Mouse (Mus musculus) embryo, embryonic 11 days (tissue): ENCODE data around the gene Mmd2.
A peak's percentile ranks its signal among the peaks of the same experiment; 100 is the strongest.

Experiments used
- DNase-seq: peaks from one replicate; pipeline ENCODE4 v3.0.0-alpha.2; 2015

The Mmd2 gene

DNA sequence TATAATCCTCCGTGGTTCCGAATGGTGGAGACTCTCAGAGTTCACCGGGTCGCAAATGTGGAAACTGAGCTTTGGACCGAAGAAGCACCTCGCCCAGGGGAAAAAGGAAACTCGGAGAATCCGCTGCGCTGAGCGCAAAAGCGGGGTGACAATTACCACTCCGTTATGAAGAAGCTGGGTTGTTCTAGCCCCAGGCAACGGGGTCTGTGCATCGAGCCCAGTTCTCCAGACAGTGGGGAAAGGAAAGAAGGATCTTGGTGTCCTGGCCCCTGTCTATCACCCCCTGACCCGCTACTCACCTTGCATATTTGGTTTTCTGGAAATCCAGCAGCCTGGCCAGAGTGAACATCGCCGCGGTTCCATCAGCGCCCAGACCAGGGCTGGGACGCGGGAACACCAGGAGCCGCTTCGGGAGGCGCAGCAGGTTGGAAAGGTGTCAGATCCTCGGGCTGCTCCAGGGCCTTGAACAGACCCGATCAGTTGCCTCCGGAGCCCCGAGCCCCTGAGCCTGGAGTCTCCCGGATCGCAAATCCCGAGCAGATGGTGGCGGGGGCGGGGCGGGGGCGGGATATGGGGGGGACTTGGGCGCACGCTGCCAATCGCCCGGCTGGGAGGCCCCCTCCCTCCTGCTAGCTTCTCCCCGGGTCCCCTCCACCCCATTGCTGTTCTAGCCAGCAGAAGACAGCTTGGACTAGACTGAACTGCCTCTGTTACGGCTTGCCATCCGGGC lies at the start of gene Mmd2:
Gene Mmd2 (minus strand): TSS at position 542 of the 730 bp plus-strand sequence.
- peak; percentile 54 for DNase-seq

DNA sequence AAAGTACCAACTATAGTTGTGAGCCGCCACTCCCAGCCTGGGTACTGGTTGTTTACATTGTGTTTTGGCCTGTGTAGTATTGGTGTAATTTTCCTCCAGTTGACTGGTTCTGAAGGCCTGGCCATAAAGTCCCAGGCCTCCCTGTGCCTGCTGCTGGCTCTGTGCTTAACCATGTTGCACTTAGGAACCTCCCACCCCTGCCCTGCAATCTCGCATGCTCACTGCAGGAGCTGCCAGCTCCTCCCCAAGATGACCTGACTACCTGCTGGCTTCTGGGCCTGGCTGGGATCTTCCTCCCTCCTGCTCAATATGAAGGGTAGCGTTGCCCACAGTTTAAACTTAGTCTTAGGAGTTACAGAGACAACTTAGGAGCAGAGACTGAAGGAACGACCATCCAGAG lies 43.7 kb upstream of the Mmd2 start:
- no peak for DNase-seq

DNA sequence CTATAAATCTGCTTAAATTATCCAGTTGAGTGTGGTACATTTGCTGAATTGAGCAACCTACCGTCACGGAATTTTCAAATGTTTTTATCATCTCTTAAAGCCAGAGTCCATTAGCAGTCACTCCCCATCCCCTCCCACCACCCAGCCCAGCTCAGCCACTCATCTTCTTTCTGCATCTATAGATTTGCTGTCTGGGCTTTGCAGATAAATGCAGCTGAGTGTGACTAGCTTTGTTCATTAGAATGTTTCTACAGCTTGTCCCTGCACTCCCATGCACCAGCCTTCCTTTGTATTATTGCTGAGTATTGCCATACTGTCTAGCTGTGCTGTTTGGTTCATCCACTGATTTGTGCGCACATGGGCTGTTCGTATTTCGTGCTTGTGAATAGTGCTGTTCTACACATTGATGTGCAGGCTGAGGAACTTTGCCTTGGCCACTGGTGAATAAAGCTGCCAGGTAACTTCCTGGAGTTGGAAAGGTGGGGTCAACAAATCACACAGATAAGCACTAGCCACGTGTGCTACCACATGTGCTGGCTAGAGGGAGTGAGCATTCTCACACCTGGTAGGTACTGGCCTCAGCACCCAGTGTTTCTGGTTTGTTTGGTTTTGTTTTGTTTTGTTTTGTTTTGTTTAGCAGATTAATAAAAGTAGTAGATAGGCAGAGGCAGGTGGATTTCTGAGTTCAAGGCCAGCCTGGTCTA lies 42.3 kb upstream of the Mmd2 start:
- no peak for DNase-seq

DNA sequence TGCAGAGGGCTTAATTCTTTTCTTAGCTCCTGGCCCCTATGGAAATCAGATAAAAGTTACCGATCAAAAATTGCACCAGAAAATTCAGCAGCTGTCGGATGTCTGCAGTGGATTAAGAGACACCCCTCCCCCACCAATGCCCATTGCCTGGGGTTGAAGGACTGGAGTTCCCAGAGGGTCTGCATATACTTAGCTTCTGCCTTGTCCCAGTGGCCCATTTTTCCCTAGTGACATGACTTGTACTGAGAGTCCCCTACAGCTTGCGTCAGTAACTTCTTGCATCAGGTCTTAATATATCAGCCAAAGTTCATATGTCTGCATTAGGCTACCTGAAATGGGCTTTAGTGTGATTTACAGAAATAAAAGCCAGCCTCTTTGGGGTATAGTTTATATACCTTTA lies 41.8 kb upstream of the Mmd2 start:
- DNase-seq, result peak; percentile 38

DNA sequence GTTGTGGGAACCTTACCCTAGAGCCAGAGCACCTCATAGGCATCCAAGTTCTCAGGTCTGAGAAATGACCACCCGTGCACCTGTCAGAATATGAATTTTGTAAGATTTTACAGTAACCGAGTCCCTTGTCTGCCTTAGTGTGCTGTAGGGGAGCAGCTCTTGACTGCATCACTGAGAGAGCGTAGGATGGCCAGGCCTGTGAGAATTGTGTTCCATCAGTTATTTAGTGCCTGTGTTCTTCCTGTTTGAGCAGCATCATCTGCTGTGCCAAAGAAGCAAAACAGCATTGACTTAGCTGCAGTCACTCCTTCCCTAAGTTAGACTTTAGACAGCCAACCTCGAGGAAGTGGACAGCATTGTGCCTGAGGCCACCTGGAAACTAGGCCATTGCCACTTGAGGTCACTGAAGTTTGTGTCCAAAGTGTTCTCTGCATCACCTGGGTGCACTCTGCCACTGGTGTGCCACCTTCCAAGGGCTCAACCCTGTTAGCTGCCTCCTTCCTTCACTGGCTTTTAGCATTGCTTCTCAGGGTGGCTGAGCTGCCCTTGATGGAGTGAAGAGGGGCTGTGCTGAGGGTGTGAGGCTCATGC lies 41.0 kb upstream of the Mmd2 start:
- DNase-seq, result no peak

DNA sequence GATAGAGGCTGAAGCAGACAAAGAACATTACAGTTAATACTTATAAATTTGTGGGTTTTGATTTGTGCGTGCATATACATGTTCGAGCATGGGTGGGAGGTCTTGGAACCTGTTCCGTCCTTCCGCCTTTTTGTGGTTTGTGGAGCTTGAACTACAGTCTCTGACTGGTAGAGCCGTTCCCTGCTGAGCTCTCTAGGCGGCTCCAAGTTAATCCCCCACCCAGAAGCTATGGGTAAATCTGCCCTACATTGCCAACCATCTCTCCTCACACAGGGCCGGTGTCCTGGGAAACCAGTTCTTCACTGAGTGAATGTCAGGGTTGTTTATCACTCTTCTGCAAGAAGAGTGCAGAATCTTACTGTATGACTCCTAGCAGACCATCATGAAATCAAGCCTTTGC lies 39.6 kb upstream of the Mmd2 start:
- DNase-seq, result no peak

DNA sequence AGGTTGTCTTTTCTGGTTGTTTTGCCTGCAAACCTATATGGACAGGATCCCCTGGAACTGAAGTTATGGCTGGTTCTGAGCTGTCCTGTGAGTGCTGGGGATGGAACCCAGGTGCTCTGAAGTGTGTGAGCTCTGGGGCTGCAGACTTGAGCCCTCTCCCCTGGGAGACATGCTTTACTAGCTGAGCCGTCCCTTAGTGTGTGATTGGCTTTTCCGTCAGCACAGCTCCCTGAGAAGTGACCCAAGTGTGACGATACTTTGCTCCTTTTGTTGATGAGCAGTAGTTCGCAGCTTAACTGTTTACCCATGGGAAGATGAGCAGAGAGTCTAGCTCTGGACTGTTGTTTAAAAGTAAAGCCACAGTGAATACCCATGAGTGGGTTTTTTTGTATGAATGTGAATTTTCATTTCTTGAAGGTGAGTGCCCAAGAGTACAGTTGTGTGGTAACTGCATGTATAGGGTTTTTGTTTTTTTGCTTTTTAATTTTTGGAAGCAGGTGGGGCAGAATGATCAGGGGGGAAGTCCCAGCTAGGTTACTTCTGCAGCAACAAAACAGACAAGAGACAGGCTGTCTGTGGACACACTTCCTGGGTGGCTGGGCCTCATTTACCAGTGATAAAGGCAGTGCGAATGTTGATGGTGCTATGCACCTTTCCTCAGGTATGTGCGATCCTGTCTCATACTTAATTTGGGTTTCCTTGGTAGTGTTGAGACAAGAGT lies 32.9 kb upstream of the Mmd2 start:
- no peak for DNase-seq

DNA sequence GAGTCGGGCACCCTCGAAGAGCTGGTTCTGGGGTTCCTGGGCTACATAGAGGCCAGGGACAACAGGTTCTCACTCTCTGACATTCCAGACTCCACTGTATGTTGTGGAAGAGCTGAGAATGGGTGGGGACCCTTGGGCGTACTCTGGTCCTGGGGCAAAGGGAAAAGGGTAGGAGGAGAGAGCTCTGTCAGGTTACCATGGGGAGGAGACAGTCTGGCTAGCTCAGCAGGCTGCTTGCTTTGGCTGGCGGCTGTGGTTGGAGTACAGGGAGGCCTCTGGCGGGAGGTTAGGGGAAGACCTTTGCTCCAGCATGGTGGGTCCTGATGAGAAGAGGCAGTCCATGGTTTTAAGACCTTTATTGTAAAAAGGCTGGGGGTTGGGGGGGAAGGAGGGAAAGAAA lies 31.5 kb upstream of the Mmd2 start:
- DNase-seq, result no peak

DNA sequence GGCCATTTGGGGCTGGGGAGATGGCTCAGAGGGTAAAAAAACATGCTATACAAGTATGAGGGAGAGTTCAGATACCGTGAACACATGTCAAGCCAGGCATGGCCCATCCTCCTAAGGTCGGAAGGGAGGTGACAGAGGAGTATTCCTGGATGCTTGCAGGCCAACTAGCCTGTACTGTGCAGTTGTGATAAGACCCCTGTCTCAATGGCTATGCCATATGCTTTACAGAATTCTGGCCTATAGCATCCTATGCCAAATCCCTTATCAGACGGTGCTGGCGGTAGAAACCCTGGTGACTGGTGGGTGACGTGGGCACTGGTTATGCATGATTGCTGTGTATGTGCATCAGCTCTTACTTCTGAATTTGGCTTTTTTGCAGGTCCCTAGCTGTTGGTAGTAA lies 29.2 kb upstream of the Mmd2 start:
- DNase-seq, result no peak

DNA sequence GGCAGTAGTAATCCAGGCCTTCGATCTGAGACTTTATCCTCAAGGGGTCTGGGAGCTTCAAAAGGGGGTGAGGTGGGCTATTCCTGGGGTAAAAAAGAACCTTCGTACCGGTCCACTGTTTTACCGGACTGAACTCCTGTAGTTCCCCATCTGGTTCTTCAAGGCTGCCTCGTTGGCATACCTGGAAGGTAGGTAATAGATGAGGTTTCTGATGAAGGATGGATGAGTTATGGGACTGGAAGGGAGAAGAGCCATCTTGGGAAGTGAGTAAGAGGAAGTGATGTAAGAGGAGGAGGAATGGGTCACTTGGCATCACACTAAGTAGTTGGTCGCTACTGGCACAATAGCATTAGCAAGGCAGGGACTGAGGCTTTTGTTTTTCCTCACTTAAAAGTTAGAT lies 21.6 kb upstream of the Mmd2 start:
- no peak for DNase-seq

DNA sequence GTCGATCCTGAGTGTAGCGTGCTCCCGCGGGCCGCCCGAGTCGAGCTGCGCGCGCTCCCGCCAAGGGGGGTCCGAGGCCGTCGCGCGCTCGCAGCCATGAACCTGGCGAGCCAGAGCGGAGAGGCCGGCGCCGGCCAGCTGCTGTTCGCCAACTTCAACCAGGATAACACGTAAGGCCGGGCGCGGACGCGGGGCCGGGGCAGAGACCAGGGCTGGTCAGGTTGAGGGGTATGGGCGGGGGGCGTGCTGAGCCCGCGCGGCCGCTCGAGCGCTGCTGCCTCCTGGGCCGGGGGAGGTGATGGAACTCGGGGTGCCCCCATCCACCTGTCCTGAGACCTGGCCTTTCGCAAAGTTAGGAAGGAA lies 21.0 kb upstream of the Mmd2 start:
- no peak for DNase-seq

DNA sequence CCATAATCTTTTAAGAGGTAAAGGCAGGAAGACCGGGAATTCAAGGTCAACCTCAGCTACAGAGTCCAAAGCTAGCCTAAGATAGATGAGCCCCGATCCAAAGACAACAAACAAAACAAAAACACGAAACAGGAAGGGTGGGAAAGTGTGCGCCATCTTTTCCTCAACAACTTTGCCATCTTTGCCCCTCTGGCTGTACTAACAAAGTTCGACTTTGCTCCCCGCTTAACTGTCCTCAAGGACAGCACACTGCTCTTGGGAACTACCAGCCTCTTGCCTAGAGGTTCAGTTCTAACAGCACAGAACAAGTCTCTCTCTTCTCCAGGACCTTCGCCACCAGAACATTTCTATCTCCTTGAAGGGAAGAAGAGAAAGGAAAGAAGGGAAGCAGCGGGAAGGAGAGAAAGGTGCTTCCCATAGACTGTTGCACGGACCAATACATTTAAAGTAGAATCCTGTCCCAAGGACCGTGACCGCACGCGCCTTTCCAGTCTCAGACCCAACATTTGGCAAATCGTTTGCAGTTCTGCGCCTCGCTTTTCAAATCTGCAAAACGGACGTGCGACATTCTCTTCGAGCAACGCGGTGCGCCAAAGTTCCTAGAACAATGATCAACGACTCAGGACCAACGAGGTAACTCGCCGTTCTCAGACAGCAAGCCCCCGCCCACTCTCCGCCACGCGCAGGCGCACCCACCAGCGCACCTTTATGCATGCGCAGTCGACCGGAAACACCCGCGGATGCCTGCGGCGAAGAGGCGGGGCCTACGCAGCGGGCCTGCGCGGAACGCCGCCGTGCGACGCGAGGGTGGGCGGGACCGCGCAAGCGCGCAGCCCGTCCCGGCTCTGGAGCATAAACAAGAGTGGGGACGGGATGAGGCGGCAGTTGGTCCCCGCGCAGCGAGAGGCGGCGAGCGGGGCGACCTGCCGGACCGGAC lies 20.4 kb upstream of the Mmd2 start:
- DNase-seq, result peak; percentile 97

DNA sequence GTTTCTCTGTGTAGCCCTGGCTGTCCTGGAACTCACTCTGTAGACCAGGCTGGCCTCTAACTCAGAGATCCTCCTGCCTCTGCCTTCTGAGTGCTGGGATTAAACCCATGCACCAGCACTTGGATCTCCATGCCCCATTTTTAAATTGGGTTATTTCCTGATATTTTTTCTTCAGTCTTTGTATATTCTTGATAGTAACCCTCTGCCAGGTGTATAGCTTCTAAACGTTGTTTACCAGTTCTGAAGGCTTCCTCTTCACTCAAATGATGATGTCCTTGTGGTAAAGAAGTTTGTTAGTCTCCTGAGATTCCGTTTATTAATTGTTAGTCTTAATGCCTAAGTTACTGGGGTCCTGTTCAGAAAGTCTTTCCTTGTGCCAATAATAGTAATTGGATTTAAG lies 18.8 kb upstream of the Mmd2 start, which contains the start of gene Wipi2:
Gene Wipi2 (plus strand): TSS at position 301 of the 400 bp plus-strand sequence.
- DNase-seq, result no peak

DNA sequence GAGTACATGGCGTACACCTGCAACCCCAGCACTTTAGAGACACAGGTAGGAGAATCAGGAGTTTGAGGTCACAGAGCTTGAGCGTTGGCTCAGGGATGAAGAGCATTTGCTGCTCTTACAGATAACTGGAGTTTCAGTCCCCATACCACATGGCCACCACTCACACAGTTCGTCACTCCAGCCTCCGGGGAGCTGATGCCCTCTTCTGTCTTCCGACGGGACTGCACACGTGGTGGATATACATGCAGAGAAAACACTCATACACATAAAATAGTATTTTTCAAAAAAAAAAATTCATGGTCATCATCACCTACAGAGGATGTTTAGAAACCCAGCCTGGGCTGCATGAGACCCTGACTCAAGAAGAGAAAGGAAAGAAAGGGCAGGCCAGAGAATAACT lies 14.5 kb upstream of the Mmd2 start:
- DNase-seq, result no peak

DNA sequence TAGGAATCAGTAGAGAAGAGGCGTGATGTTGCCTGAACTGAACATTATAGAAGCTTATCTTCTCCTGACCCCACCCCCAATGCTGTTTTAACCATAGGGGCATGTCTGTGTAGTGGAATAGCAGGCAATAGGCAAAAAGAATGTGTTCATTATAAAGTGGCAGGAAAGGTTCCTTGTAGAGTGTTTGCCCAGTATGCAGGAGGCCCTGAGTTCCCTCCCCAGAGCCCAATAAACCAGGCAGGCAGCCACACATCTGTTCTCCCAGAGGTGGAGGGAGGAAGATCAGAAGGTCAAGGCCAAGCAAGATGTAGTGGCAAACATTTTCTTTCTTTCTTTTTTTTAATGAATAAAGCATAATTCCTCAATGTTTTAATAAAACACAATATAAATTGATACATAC lies 13.5 kb upstream of the Mmd2 start:
- no peak for DNase-seq

DNA sequence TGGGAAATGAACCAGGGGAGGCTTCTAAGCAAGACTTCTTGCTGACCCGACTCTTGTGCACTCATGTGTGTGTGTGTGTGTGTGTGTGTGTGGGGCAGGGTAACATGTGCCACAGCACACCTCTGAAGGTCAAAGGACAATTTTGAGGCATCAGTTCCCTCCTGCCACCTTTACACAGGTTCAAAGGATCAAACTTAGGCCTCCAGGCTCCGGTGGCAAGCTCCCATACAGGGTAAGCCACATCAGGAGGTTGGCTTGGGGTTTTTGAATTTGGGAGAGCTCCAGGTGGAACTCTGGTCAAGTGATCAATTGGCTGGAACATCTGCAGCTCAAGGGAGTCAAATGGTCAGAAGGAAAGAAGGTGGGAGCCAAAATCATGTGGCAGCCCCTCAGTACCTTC lies 12.8 kb upstream of the Mmd2 start:
- no peak for DNase-seq

DNA sequence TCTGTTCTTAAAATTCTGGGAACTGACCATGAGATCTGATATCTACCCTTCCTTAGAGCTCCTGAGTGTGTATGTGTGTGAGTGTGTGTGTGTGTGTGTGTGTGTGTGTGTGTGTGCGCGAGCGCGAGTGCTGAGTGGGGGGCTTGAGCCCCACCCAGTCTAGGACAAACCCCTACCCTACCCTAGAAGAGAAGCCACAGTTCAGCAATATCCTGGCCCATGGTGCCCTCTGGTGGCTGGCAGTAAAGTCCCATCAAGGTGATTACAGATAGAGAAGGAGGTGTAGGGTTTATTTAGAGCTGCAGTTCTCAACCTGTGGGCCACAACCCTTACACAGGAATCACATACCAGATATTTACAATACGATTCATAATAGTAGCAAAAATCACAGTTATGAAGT lies 11.3 kb upstream of the Mmd2 start:
- peak; percentile 57 for DNase-seq

DNA sequence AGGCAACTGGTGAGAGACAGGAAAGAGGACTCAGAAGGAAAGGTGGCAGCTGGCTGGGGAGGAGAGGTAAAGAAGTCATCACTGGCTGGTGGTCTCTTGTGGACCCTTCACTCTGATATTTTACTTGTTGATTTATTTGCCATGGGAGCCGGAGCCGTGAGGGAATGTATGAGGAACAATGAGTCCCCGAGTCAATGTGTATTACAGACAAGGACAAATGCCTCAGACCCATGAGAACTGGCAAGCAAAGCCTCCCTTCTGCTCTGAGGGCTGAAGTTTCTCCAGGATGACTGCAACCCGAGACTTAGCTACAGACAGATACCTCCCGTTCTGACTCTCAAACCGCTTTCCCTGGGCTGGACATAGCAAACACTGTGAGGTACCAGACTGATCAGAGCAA lies 7.7 kb upstream of the Mmd2 start:
- no peak for DNase-seq

DNA sequence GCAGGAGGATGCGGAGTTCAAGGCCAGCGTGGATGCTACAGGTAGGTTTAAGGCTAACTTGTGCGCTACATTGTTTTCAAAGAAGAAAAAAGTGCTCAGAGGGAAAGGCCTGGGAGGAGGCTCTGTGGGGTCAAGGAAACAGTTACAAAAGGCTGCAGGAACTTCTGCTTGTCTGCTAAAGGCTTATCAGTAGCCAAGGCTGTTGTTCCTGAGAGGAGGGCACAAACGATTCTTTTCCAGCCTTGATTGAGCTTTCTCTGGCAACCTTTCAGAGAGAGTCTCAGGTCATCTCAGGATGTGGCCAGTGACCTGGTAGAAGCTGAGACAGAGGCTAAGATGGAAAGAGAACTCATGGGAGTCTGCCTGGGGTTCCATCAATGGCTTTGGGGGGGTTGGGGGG lies 7.0 kb upstream of the Mmd2 start:
- DNase-seq, result no peak

DNA sequence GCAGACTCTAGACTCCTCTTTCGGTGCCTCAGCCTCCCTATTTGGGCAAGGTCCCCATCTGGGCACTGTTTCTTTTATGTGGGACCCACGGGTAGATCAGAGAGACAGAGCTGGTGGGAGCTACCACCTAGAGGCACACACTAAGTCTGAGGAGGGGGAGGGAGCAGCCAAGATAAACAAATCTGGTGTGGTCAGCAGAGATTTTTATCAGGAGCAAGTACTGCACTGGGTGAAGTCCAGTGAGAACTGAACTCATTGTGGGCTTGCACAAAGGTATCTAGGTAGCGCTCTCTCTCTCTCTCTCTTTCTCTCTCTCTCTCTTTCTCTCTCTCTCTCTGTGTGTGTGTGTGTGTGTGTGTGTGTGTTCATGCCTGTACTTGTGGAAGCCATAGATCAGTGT lies 5.9 kb upstream of the Mmd2 start:
- DNase-seq, result no peak

DNA sequence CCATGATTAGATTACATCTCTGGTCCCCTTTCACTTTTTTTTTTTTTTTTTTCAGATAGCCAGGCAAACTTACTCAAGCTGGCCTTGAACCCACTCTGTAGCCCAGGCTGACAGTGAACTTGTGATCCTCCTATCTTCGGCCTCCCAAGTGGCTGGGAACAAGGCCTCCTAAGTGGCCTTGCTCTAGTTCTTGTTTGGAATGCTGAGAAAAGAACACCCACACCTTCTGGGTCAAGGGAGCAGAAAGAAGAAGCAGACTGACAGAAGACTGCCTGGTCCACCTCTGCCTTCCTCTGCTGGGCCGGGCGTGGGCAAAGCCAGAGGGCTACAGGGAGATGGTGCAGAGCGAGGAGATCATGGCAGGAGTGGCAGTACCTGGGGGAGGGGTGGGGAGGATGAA lies 1.8 kb upstream of the Mmd2 start:
- no peak for DNase-seq

DNA sequence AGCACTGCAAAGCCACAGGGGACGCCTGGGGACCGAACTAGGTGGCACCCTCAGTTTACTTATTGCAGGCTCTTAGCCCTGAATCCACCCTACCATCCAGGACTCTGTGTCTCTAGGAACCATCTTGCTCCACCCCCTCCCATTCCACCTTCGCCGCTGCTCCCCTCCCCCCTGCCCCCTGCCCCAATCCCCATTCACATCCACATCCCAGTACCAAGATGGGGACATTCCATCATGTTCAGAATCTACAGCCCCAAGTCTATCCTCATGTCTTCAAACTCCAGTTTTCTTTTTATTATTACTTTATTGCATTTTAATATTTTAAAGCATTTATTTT lies 357 bp upstream of the Mmd2 start:
- no peak for DNase-seq

DNA sequence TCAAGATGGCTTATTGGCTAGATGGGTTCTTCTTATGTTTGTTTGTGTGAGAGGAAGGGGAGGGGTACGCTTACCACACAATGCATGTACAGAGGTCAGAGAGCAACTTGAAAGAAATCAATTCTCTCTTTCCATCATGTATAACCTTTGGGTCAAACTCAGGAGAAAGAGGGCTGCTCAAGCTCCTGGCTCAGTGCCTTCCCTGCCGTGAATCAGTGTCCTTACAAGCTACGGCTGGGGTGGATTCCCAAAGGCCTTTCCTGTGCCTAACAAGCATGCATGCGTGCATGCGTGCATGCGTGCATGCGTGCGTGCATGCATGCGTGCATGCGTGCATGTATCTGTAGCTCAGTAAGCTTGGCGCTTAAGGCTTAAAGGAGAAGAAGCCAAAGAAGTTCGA lies 3.3 kb downstream of the Mmd2 start:
- no peak for DNase-seq
